Mouse (Mus musculus) fibroblast of lung, adult 2 months (primary cell): ENCODE results near the gene Klhl34.

Experiments used
- DNase-seq: peaks from one replicate; pipeline ENCODE4 v3.0.0-alpha.2; 2011; ENCODE audit warnings: low read depth

Gene Klhl34

DNA sequence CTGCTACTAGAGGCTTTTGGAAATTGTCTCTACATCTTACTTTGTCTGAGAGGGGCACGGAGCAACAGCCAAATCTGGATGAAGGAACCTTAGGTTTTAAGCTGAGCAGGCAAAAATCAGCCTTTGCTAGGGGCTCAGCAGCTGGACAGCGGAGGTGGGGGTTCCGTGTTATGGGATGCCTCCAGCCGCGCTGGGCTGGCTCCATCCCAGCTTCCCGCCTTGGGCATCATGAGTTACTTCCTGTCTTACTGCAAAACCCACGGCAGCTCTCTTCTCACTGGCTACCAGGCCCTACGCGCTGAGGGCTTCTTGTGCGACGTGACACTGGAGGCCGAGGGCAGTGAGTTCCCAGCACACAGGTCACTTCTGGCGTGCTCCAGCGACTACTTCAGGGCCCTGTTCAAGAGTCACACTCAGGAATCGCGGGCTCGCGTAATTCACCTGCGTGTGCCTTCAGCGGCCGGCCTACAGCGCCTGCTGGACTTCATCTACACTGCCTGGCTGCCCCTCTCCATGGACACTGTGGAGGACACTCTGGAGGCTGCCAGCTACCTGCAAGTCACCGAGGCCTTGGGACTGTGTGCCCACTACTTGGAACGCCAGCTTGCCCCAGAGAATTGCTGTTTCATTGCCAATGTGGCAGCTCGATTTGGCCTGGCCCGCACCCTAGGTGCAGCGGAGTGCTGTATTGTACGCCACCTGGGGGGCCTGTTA is at the start of gene Klhl34:
Gene Klhl34 (plus strand): TSS at position 229 of the 714 bp plus-strand sequence.
- no peak for DNase-seq

DNA sequence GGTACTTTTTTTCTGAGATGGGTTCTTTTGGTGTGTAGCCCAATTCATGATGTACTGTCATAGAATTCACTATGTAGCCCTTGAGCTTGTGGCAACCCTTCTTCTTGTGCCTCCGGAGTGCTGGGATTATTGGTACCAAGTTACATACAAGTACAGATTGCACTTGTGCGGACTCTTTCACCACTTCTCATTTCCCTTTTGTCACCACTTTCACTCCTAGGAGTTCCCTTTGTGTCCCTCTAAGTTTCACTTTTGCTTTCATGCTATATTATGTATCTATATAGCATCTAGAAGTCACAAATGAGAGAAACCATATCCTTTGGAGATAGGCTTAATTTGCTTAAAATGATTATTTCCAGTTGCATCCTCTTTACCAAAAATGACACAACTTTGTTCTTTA is 16.6 kb upstream of the Klhl34 start:
- no peak for DNase-seq

DNA sequence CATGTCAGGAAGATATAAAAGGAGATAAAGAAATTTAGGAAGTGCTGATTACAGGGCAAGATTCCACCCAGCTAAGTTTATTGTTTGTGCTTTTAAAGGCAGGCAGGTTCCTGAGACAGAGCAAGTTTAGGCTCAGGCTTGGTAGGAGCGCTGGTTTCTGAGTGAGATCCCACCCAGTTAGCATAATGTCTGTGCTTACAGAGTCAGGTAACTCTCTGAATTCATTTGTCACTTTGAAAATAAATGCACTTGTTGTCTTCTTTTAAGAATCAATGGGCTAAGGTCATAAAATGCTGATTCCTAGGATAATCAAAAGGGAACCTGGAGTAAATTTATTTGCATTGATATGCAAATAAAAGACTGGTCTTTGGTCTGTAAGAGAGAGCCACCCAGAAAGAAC is 8.5 kb upstream of the Klhl34 start:
- no peak for DNase-seq

DNA sequence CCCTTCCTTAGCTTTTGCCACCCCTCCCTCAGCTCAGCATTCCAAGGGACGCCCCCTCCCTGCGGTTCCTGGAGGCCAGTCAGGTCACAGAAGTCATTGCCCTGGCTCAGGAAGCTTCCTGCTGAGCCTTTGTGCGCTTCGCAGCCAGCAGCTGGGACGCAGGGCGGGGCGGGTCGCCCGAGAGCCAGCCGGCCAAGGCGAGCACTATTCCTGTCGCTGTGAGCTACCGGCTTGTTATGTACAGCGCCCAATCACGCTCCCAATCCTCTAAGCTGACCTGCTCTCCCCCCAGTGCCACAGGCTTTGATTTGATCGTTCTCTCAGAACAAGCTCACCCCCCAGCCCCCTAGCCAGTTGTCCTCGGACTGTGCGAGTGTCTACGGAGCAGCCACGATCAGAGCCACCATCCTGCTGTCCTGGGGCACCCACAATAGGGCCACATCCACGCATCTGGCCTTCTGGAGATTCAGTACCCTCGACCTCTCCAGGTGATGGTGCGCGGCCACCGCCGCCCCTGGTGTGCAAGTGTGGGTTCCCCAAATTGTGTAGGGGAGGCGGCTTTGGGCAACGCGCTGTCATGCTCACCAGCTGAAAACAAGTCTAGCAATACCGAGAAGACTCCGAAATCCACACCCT is 546 bp upstream of the Klhl34 start:
- DNase-seq = no peak

DNA sequence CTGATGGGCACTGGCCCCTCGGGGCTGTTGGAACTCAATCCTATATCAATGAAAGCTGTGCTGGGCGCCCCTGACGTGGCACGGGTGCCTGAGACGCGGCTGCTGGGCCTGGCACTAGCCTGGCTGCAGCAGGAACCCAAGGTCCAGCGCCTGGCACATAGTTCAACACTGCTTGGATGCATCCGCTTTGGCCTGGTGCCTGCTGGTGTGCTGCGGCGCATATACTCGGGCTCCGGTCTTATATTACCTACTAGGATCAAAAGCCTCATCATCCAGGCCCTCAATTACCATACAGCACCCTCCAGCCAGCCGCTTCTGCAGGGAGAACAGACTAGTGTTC is 656 bp downstream of the Klhl34 start:
- DNase-seq = no peak

DNA sequence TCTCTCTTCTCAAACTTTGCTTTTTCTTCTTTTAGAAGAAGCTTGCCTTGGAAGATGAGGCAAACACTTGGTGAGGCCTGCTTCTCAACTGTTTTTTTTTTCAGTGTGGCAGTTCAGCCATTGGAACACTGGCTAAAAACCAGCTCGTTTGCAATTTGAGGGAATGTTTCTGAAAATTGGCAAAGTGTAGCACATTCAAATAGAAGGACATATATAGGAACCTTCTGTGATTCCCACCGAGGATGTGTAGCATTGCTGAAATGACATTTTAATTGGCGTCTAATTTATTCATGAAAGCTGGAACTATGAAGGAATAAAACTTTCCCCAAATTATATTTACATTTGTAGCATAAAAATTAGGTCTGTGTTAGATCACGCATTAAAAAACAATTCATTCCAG is 11.7 kb downstream of the Klhl34 start:
- DNase-seq = no peak
